Mouse (Mus musculus) CH12.LX (cell line): ENCODE measurements at regions not wholly inside any gene's neighbourhood (a gene's known extent, or its start where the extent isn't known, plus 50 kb on each side); places are given as distances from the start of the nearest gene placed in this dataset.

Experiments
- DNase-seq: peaks from one replicate; pipeline ENCODE4 v3.0.0-alpha.2; 2013; ENCODE audit errors: extremely low read depth
- H3K27ac ChIP-seq: 2 replicates; pipeline ENCODE4 v1.5.1; 2012; ENCODE audit warnings: low read depth, mild to moderate bottlenecking, control low read depth, moderate library complexity; ENCODE audit not compliant: insufficient read depth
- H3K27me3 ChIP-seq: replicated peaks from 2 replicates; pipeline ENCODE3; 2012; ENCODE audit warnings: inconsistent platforms
- H3K36me3 ChIP-seq, 2 experiments: replicated peaks in 1 of 2; 2 replicates each; pipeline versions ENCODE3 to v1.6.1; 2012; ENCODE audit warnings: inconsistent platforms in 1 of 2, low read length in 1 of 2, mild to moderate bottlenecking in 1 of 2, mixed read lengths in 1 of 2, moderate library complexity in 1 of 2; ENCODE audit not compliant: control insufficient read depth in 1 of 2, insufficient read depth in 1 of 2
- H3K4me1 ChIP-seq, 2 experiments: 2 replicates each; pipeline ENCODE4 v1.6.1; 2012; ENCODE audit warnings: inconsistent platforms in 1 of 2, moderate library complexity in 1 of 2; ENCODE audit not compliant: insufficient read depth in 2 of 2, control insufficient read depth in 1 of 2
- H3K4me2 ChIP-seq: 2 replicates; pipeline ENCODE4 v1.6.1; 2012; ENCODE audit warnings: low read depth, mild to moderate bottlenecking, control low read depth; ENCODE audit not compliant: poor library complexity, insufficient read depth, severe bottlenecking
- H3K4me3 ChIP-seq, 3 experiments: fragments of 150-350 bp in 1 of 3; sonication (generic) in 1 of 3; replicated peaks in 1 of 3; 2 replicates each; pipeline versions ENCODE3 to v1.5.1; 2011 to 2012; ENCODE audit warnings: low read depth in 2 of 3, low read length in 2 of 3, mild to moderate bottlenecking in 2 of 3, moderate library complexity in 2 of 3, control low read depth in 1 of 3, improper control_type of control experiment in 1 of 3, inconsistent platforms in 1 of 3, mixed read lengths in 1 of 3; ENCODE audit not compliant: poor library complexity in 1 of 3
- H3K79me2 ChIP-seq: replicated peaks from 2 replicates; pipeline ENCODE4 v1.6.1; 2012; ENCODE audit warnings: mild to moderate bottlenecking, moderate library complexity; ENCODE audit not compliant: control insufficient read depth, poor library complexity, insufficient read depth, severe bottlenecking; ENCODE audit errors: extremely low read depth
- H3K9ac ChIP-seq: 2 replicates; pipeline ENCODE4 v1.6.1; 2012; ENCODE audit warnings: low read depth, mild to moderate bottlenecking, control low read depth, moderate library complexity; ENCODE audit not compliant: insufficient read depth
- H3K9me3 ChIP-seq: replicated peaks from 2 replicates; pipeline ENCODE3; 2012; ENCODE audit warnings: low read length, inconsistent platforms, mixed read lengths
- CHD2 ChIP-seq: IDR thresholded peaks from 2 replicates; pipeline ENCODE4 v1.6.1; 2011; ENCODE audit warnings: low read length, improper control_type of control experiment
- CTCF ChIP-seq, 2 experiments: IDR thresholded peaks in 1 of 2; conservative IDR thresholded peaks in 1 of 2; 2 replicates each; pipeline ENCODE4 v1.5.1; 2011 to 2012; ENCODE audit warnings: low read depth in 2 of 2, low read length in 2 of 2, improper control_type of control experiment in 1 of 2, inconsistent platforms in 1 of 2, mild to moderate bottlenecking in 1 of 2, moderate library complexity in 1 of 2
- E2F4 ChIP-seq: IDR thresholded peaks from 2 replicates; pipeline ENCODE4 v1.6.1; 2011; ENCODE audit warnings: low read depth, low read length, improper control_type of control experiment; ENCODE audit not compliant: insufficient replicate concordance
- ELF1 ChIP-seq: IDR thresholded peaks from 2 replicates; pipeline ENCODE4 v1.6.1; 2014; ENCODE audit warnings: low read depth, mild to moderate bottlenecking, inconsistent platforms, low read length, improper control_type of control experiment
- GABPA ChIP-seq: IDR thresholded peaks from 2 replicates; pipeline ENCODE4 v1.6.1; 2012; ENCODE audit warnings: low read depth, low read length, improper control_type of control experiment, inconsistent platforms; ENCODE audit not compliant: insufficient replicate concordance
- HCFC1 ChIP-seq: IDR thresholded peaks from 2 replicates; pipeline ENCODE4 v1.6.1; 2012; ENCODE audit warnings: low read depth, mild to moderate bottlenecking, inconsistent platforms, low read length, improper control_type of control experiment
- IRF4 ChIP-seq: IDR thresholded peaks from 2 replicates; pipeline ENCODE4 v1.6.1; 2014; ENCODE audit warnings: low read depth, mild to moderate bottlenecking, inconsistent platforms, low read length, improper control_type of control experiment
- JUN ChIP-seq: IDR thresholded peaks from 2 replicates; pipeline ENCODE4 v1.6.1; 2011; ENCODE audit warnings: low read depth, mild to moderate bottlenecking, low read length, improper control_type of control experiment, moderate library complexity; ENCODE audit not compliant: insufficient read depth
- MAZ ChIP-seq: IDR thresholded peaks from 2 replicates; pipeline ENCODE4 v1.6.1; 2012; ENCODE audit warnings: low read depth, mild to moderate bottlenecking, inconsistent platforms, low read length, improper control_type of control experiment, moderate library complexity
- MEF2A ChIP-seq: IDR thresholded peaks from 2 replicates; pipeline ENCODE4 v1.6.1; 2014; ENCODE audit warnings: low read depth, mild to moderate bottlenecking, inconsistent platforms, low read length, improper control_type of control experiment, borderline replicate concordance
- MXI1 ChIP-seq: IDR thresholded peaks from 2 replicates; pipeline ENCODE4 v1.6.1; 2011; ENCODE audit warnings: mild to moderate bottlenecking, low read depth, low read length, improper control_type of control experiment
- MYC ChIP-seq: IDR thresholded peaks from 2 replicates; pipeline ENCODE4 v1.6.1; 2011; ENCODE audit warnings: low read depth, mild to moderate bottlenecking, improper control_type of control experiment, low read length
- NRF1 ChIP-seq: IDR thresholded peaks from 2 replicates; pipeline ENCODE4 v1.6.1; 2014; ENCODE audit warnings: low read depth, mild to moderate bottlenecking, inconsistent platforms, low read length, improper control_type of control experiment, moderate library complexity
- POLR2A ChIP-seq: IDR thresholded peaks from 2 replicates; pipeline ENCODE4 v1.6.1; 2011; ENCODE audit warnings: low read depth, mild to moderate bottlenecking, improper control_type of control experiment, low read length
- RAD21 ChIP-seq: IDR thresholded peaks from 2 replicates; pipeline ENCODE4 v1.6.1; 2011; ENCODE audit warnings: low read depth, mild to moderate bottlenecking, low read length, improper control_type of control experiment, moderate library complexity
- TBP ChIP-seq: conservative IDR thresholded peaks from 2 replicates; pipeline ENCODE4 v1.6.1; 2011; ENCODE audit warnings: low read depth, low read length, improper control_type of control experiment
- ZNF384 ChIP-seq: IDR thresholded peaks from 2 replicates; pipeline ENCODE4 v1.6.1; 2012; ENCODE audit warnings: low read depth, low read length, improper control_type of control experiment, inconsistent platforms
- dilution Hi-C: fragments of 300-500 bp; cut with MboI; formaldehyde crosslinking; loops from 2 replicates; pipeline ENCODE4 v1.14.3; 2020; ENCODE audit warnings: low sequenced_read_pairs; ENCODE audit not compliant: extremely low pct_unique_long_range_greater_than_20kb, extremely low pct_ligation_motif_present
- in situ Hi-C: fragments of 300-500 bp; cut with MboI; formaldehyde crosslinking; loops from 3 replicates; pipeline ENCODE4 v1.14.3; 2019; ENCODE audit warnings: low sequenced_read_pairs, low pct_ligation_motif_present, low pct_unique_long_range_greater_than_20kb, mixed read lengths

GRCm38 (mm10) chr11:7561437-7561836 lies 347.7 kb upstream of the Igfbp3 start:
- Histone ChIP-seq H3K9ac (no peak overlapping the region), H3K36me3 (no peaks in the 10 kb centered on the region), H3K4me2 (no peak overlapping the region), H3K79me2 (no peaks in the 10 kb centered on the region), H3K27me3 (no peaks in the 10 kb centered on the region), H3K4me3 (no peak overlapping the region), H3K9me3 (peaks cover 54% of the 10 kb centered on the region), H3K4me1 (no peaks in the 10 kb centered on the region), H3K27ac (no peak overlapping the region)
- dilution Hi-C loops = no loop called here
- TF ChIP-seq CHD2 (no peak), RAD21 (no peak), NRF1 (no peak), ELF1 (no peak), MAZ (no peak), GABPA (no peak), MEF2A (no peak), IRF4 (no peak), MXI1 (no peak), CTCF (conservative IDR thresholded peaks at IDR 0.05 in 1 of 2, IDR thresholded peaks at IDR 0.05 in 1 of 2; ENCODE audit: low read depth in 2 of 2, low read length in 2 of 2) (no peak), E2F4 (no peak), TBP (no peak), JUN (no peak)
- in situ Hi-C loops = no loop called here
- no peak for DNase-seq

- no peak overlapping the region for H3K4me3 ChIP-seq
- no peak overlapping the region for H3K9ac ChIP-seq
- dilution Hi-C loops (no loop called here), in situ Hi-C loops (no loop called here)
- H3K4me2 ChIP-seq = no peak overlapping the region
- DNase-seq = no peak
- H3K4me1 ChIP-seq = no peaks in the 10 kb centered on the region
- no peak overlapping the region for H3K27ac ChIP-seq
- H3K36me3 ChIP-seq = no peaks in the 10 kb centered on the region
- H3K79me2 ChIP-seq = no peaks in the 10 kb centered on the region
- no peaks in the 10 kb centered on the region for H3K27me3 ChIP-seq
- no peak for TF ChIP-seq POLR2A
- TF ChIP-seq MYC = no peak
- no peak for TF ChIP-seq ZNF384
- TF ChIP-seq HCFC1 = no peak
- H3K9me3 ChIP-seq = peaks cover 70% of the 10 kb centered on the region
These were observed 342.0 kb upstream of the Igfbp3 start for GRCm38 (mm10) chr11:7555613-7556274.
